Mouse (Mus musculus) olfactory bulb, adult 2 months (tissue): ENCODE results near the gene Cux2.

Source experiments
- CTCF ChIP-seq: fragments of 200-500 bp; IDR thresholded peaks from 2 replicates; pipeline ENCODE4 v1.5.1; 2012; ENCODE audit warnings: low read depth, mild to moderate bottlenecking, low read length, moderate library complexity; ENCODE audit not compliant: insufficient read depth
- POLR2A ChIP-seq: fragments of 200-500 bp; IDR thresholded peaks from 2 replicates; pipeline ENCODE4 v1.6.1; 2012; ENCODE audit warnings: mild to moderate bottlenecking, low read depth, low read length, moderate library complexity; ENCODE audit not compliant: insufficient read depth

DNA sequence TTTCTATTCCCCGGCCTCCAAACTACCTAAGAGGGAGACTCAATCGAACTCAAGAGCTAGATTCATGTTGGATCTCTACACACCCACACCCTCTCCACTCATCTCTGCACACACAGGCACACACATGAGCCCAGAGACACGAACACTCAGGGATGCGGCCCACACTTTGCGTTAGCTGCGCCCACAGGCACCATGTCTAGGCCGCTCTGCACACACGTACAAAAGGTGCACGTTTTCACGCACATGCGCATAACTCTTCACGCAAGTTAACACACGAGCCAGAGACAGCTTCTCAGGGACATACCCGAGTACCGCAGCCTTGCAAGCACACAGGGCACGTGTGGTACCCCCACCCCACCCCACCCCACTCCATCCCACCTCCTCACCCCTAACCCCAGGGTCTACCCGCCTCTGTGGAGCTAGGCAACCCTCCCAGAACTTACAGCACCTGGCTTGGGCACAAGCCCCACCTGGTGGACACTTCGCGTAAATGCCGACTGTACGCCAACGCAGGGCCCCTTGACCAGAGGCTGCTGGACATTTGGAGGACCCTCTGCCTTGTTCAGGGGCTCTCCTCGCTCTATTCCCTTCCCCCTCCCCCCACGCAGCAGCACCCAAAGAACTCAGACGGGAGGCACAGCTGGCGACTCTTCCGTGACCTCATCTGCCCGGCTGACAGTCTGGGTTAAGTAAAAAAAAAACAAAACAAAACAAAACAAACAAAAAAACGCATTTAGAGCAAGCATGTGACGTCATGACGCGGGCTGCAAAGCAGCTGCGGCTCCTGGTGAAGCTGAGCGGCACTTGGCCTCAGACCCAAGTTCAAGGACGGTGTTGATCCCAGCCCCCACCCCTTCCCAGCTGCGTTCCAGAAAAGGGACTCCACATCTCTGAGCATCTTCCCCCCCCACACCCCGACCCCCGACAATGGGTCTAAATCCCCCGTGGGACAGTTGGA, 9.4 kb upstream of the Cux2 start:
- peak; percentile 72 for TF ChIP-seq CTCF
- TF ChIP-seq POLR2A = no peak
